ENCODE assay signal across 21 mouse cellular contexts in genomic region chr5:44335756-44336155, GRCm38 (mm10).
"Had no signal": no experiment of that assay in that cellular context is flagged by ENCODE, and none has a peak within 500 bp of the region (broad histone marks: within the 10 kb centered on the region; RNA-seq: fewer than 3 reads in every experiment).

No protein-coding gene starts in this region.

- H3K4me3 ChIP-seq: gastrocnemius, adult 2 months; heart, embryonic 10.5 days; heart, embryonic 12.5 days; hindbrain, embryonic 10.5 days; hindbrain, embryonic 12.5 days; intestine, embryonic 15.5 days; kidney, embryonic 15.5 days; layer of hippocampus, adult 2 months; left cerebral cortex, adult 2 months; limb, embryonic 10.5 days; limb, embryonic 12.5 days; liver, embryonic 13.5 days; liver, embryonic 15.5 days had no signal

- H3K4me1 ChIP-seq: heart, embryonic 10.5 days; heart, embryonic 12.5 days; hindbrain, embryonic 10.5 days; hindbrain, embryonic 12.5 days; intestine, embryonic 15.5 days; kidney, embryonic 15.5 days; liver, embryonic 13.5 days; liver, embryonic 15.5 days had no signal

- H3K27me3 ChIP-seq: heart, embryonic 12.5 days; hindbrain, embryonic 12.5 days; intestine, embryonic 15.5 days; kidney, embryonic 15.5 days; limb, embryonic 12.5 days; liver, embryonic 13.5 days; liver, embryonic 15.5 days had no signal

- H3K27ac ChIP-seq: gastrocnemius, adult 2 months; heart, embryonic 10.5 days; hindbrain, embryonic 10.5 days; hindbrain, embryonic 12.5 days; hindbrain, embryonic 14.5 days; intestine, embryonic 15.5 days; kidney, embryonic 15.5 days; kidney, postnatal 0 days; layer of hippocampus, adult 2 months; left cerebral cortex, adult 2 months; limb, embryonic 10.5 days; limb, embryonic 12.5 days; liver, embryonic 13.5 days; liver, embryonic 15.5 days had no signal

- H3K36me3 ChIP-seq: heart, embryonic 10.5 days; heart, embryonic 12.5 days; hindbrain, embryonic 10.5 days; hindbrain, embryonic 12.5 days; intestine, embryonic 15.5 days; kidney, embryonic 15.5 days; limb, embryonic 10.5 days; limb, embryonic 12.5 days; liver, embryonic 13.5 days; liver, embryonic 15.5 days had no signal

- H3K9ac ChIP-seq: heart, embryonic 12.5 days; hindbrain, embryonic 12.5 days; hindbrain, embryonic 14.5 days; intestine, embryonic 15.5 days; kidney, embryonic 15.5 days; limb, embryonic 12.5 days; liver, embryonic 13.5 days; liver, embryonic 15.5 days; liver, postnatal 0 days had no signal

- DNase-seq: gastrocnemius, adult 2 months; gastrocnemius, postnatal 10 days; gastrocnemius, postnatal 25 days; heart, adult 18-20 months; heart, postnatal 10 days; heart, postnatal 4 days; liver, embryonic 13.5 days; liver, postnatal 0 days had no signal
